Mouse (Mus musculus): Measurements from ENCODE around the gene Amot.

Gene Amot

GRCm38 (mm10) chrX:145482383-145482782 is 22.6 kb downstream of the Amot start:
- no peak for DNase-seq (ENCODE audit: low spot score in 2 of 2)

- DNase-seq (ENCODE audit: low spot score in 2 of 2), result no peak
These were observed 25.0 kb downstream of the Amot start for GRCm38 (mm10) chrX:145479942-145480341.

- DNase-seq (ENCODE audit: low spot score in 2 of 2), result no peak
These were observed 27.2 kb downstream of the Amot start for GRCm38 (mm10) chrX:145477725-145478194.

- no peak for DNase-seq (ENCODE audit: low spot score in 2 of 2)
These were observed 27.8 kb downstream of the Amot start for GRCm38 (mm10) chrX:145477003-145477724.

GRCm38 (mm10) chrX:145468264-145468663 is 36.7 kb downstream of the Amot start:
- DNase-seq (ENCODE audit: low spot score in 2 of 2), result no peak

GRCm38 (mm10) chrX:145463524-145463923 is 41.5 kb downstream of the Amot start:
- no peak for DNase-seq (ENCODE audit: low spot score in 2 of 2)

- DNase-seq (ENCODE audit: low spot score in 2 of 2), result no peak
These were observed 43.6 kb downstream of the Amot start for GRCm38 (mm10) chrX:145461339-145461738.

- no peak for DNase-seq (ENCODE audit: low spot score in 2 of 2)
These were observed 48.7 kb downstream of the Amot start for GRCm38 (mm10) chrX:145456251-145456650.

- no peak for DNase-seq (ENCODE audit: low spot score in 2 of 2)
These were observed 49.4 kb downstream of the Amot start for GRCm38 (mm10) chrX:145455629-145456028.

GRCm38 (mm10) chrX:145454828-145455227 is 50.2 kb downstream of the Amot start:
- no peak for DNase-seq (ENCODE audit: low spot score in 2 of 2)

- no peak for DNase-seq (ENCODE audit: low spot score in 2 of 2)
These were observed 63.5 kb downstream of the Amot start for GRCm38 (mm10) chrX:145441526-145441925.

- DNase-seq (ENCODE audit: low spot score in 2 of 2), result no peak
These were observed 71.3 kb downstream of the Amot start for GRCm38 (mm10) chrX:145433652-145434051.

- no peak for DNase-seq (ENCODE audit: low spot score in 2 of 2)
These were observed 74.0 kb downstream of the Amot start for GRCm38 (mm10) chrX:145430836-145431570.

- no peak for DNase-seq (ENCODE audit: low spot score in 2 of 2)
These were observed 76.2 kb downstream of the Amot start for GRCm38 (mm10) chrX:145428811-145429210.

GRCm38 (mm10) chrX:145424026-145424425 is 81.0 kb downstream of the Amot start:
- DNase-seq (ENCODE audit: low spot score in 2 of 2), result no peak

- no peak for DNase-seq (ENCODE audit: low spot score in 2 of 2)
These were observed 90.7 kb downstream of the Amot start for GRCm38 (mm10) chrX:145414319-145414718.

- DNase-seq (ENCODE audit: low spot score in 2 of 2), result no peak
These were observed 93.6 kb downstream of the Amot start for GRCm38 (mm10) chrX:145411425-145411824.

- DNase-seq (ENCODE audit: low spot score in 2 of 2), result no peak
These were observed 98.9 kb downstream of the Amot start for GRCm38 (mm10) chrX:145406052-145406451.

- no peak for DNase-seq (ENCODE audit: low spot score in 2 of 2)
These were observed 103.1 kb downstream of the Amot start for GRCm38 (mm10) chrX:145401926-145402325.

GRCm38 (mm10) chrX:145399236-145399635 is 105.7 kb downstream of the Amot start:
- DNase-seq (ENCODE audit: low spot score in 2 of 2), result no peak

Data from natural killer cell, adult 2 months (primary cell).